Mouse (Mus musculus) stomach, postnatal 0 days (tissue): ENCODE measurements around the gene Agtrap. TPM values are rescaled to one million over a fixed set of nuclear protein-coding genes. Genes with fewer than 3 reads are reported as not detected.

Experiments
- ATAC-seq: fragments of 200-750 bp; cut with Nextera tagmentation; 2 replicates; pipeline ENCODE4 v1.8.0; 2017; ENCODE audit not compliant: low FRiP score, low TSS enrichment
- DNase-seq: peaks from one replicate; pipeline ENCODE4 v3.0.0-alpha.2; 2016; ENCODE audit warnings: low spot score
- H3K27ac ChIP-seq: fragments of 300-500 bp; sonication (generic); replicated peaks from 2 replicates; pipeline ENCODE4 v1.5.1; 2014; ENCODE audit warnings: mild to moderate bottlenecking, control low read depth
- H3K27me3 ChIP-seq: fragments of 300-500 bp; sonication (generic); 2 replicates; pipeline ENCODE4 v1.6.1; 2014; ENCODE audit warnings: low read length; ENCODE audit not compliant: control insufficient read depth, insufficient read depth
- H3K36me3 ChIP-seq: fragments of 300-500 bp; sonication (generic); 2 replicates; pipeline ENCODE4 v1.6.1; 2014; ENCODE audit warnings: low read length, mixed read lengths; ENCODE audit not compliant: control insufficient read depth, insufficient read depth
- H3K4me1 ChIP-seq: fragments of 300-500 bp; sonication (generic); replicated peaks from 2 replicates; pipeline ENCODE4 v1.6.1; 2014; ENCODE audit warnings: antibody characterized with exemption; ENCODE audit not compliant: control insufficient read depth, insufficient read depth
- H3K4me2 ChIP-seq: fragments of 300-500 bp; sonication (generic); replicated peaks from 2 replicates; pipeline ENCODE4 v1.6.1; 2014; ENCODE audit warnings: low read depth, mild to moderate bottlenecking, control low read depth, moderate library complexity
- H3K4me3 ChIP-seq: fragments of 300-500 bp; sonication (generic); 2 replicates; pipeline ENCODE4 v1.5.1; 2014; ENCODE audit warnings: low read depth, low read length, control low read depth
- H3K9ac ChIP-seq: fragments of 300-500 bp; sonication (generic); 2 replicates; pipeline ENCODE4 v1.6.1; 2014; ENCODE audit warnings: mild to moderate bottlenecking, low read length, control low read depth, mixed read lengths
- H3K9me3 ChIP-seq: fragments of 300-500 bp; sonication (generic); 2 replicates; pipeline ENCODE4 v1.6.1; 2016; ENCODE audit warnings: low read length; ENCODE audit not compliant: control insufficient read depth
- CTCF ChIP-seq: IDR thresholded peaks from 2 replicates; pipeline ENCODE4 v1.5.1; 2016; ENCODE audit warnings: antibody characterized with exemption, low read depth, mild to moderate bottlenecking, moderate library complexity
- EP300 ChIP-seq: optimal IDR thresholded peaks from 2 replicates; pipeline ENCODE3; 2016; ENCODE audit warnings: antibody characterized with exemption
- WGBS: fragments of 180-500 bp; shearing (Covaris S2); extraction: QIAGEN DNeasy Blood & Tissue Kit; methylation state at CpG from one replicate; pipeline ENCODE4 v1.1.7; 2014; 5-methylcytosine and 5-hydroxymethylcytosine counted together
- polyA plus RNA-seq: library from polyadenylated mRNA; unstranded; fragments of >200 nt; fragmentation: Nextera tagmentation; extraction: Ambion mirVana; gene quantifications from 2 replicates; pipeline ENCODE4 v1.2.1, GENCODE M21; 2015

Gene Agtrap
- polyA plus RNA-seq, 1 experiment from 2014 or later = 26.9 TPM

- Histone ChIP-seq H3K9me3 (no peaks in the 10 kb centered on the region), H3K27ac (no peak overlapping the region), H3K4me3 (no peak overlapping the region), H3K4me1 (no peaks in the 10 kb centered on the region), H3K36me3 (peaks cover 29% of the 10 kb centered on the region), H3K4me2 (no peak overlapping the region), H3K9ac (no peak overlapping the region), H3K27me3 (no peaks in the 10 kb centered on the region)
- ATAC-seq (no peak), DNase-seq (no peak)
- 85% methylated on average over 9 of the region's 9 CpGs for WGBS
- no peak for TF ChIP-seq CTCF
These were observed 29.5 kb downstream of the Agtrap start for GRCm38 (mm10) chr4:148058218-148058819.

- Histone ChIP-seq H3K36me3 (peaks cover 33% of the 10 kb centered on the region), H3K4me3 (no peak overlapping the region), H3K4me1 (no peaks in the 10 kb centered on the region), H3K27ac (no peak overlapping the region), H3K9ac (no peak overlapping the region), H3K4me2 (no peak overlapping the region), H3K9me3 (no peaks in the 10 kb centered on the region), H3K27me3 (no peaks in the 10 kb centered on the region)
- no peak for TF ChIP-seq EP300
- TF ChIP-seq CTCF = peak; percentile 43
- DNase-seq = no peak
- ATAC-seq = no peak
- 63% methylated on average over 5 of the region's 5 CpGs for WGBS
These were observed 30.1 kb downstream of the Agtrap start for GRCm38 (mm10) chr4:148057661-148058209.

- no peak overlapping the region for H3K9ac ChIP-seq
- TF ChIP-seq EP300 (no peak), CTCF (no peak)
- H3K4me3 ChIP-seq = no peak overlapping the region
- H3K9me3 ChIP-seq = no peaks in the 10 kb centered on the region
- DNase-seq (no peak), ATAC-seq (no peak)
- H3K27me3 ChIP-seq = no peaks in the 10 kb centered on the region
- H3K27ac ChIP-seq = no peak overlapping the region
- 83% methylated on average over 4 of the region's 4 CpGs for WGBS
- H3K4me1 ChIP-seq = no peaks in the 10 kb centered on the region
- no peak overlapping the region for H3K4me2 ChIP-seq
- H3K36me3 ChIP-seq = peaks cover 34% of the 10 kb centered on the region
These were observed 31.0 kb downstream of the Agtrap start for GRCm38 (mm10) chr4:148056801-148057200.

GRCm38 (mm10) chr4:148056246-148056645 is 31.6 kb downstream of the Agtrap start:
- H3K4me1 ChIP-seq = no peaks in the 10 kb centered on the region
- no peak for TF ChIP-seq EP300
- TF ChIP-seq CTCF = no peak
- H3K27ac ChIP-seq = no peak overlapping the region
- no peaks in the 10 kb centered on the region for H3K27me3 ChIP-seq
- ATAC-seq = no peak
- H3K36me3 ChIP-seq = peaks cover 40% of the 10 kb centered on the region
- no peak overlapping the region for H3K4me3 ChIP-seq
- WGBS = 84% methylated on average over 7 of the region's 7 CpGs
- no peak overlapping the region for H3K4me2 ChIP-seq
- H3K9ac ChIP-seq = no peak overlapping the region
- no peak for DNase-seq
- no peaks in the 10 kb centered on the region for H3K9me3 ChIP-seq

- H3K27ac ChIP-seq = no peak overlapping the region
- TF ChIP-seq CTCF (no peak), EP300 (no peak)
- H3K9me3 ChIP-seq = no peaks in the 10 kb centered on the region
- no peaks in the 10 kb centered on the region for H3K27me3 ChIP-seq
- no peaks in the 10 kb centered on the region for H3K4me1 ChIP-seq
- no peak overlapping the region for H3K4me3 ChIP-seq
- H3K4me2 ChIP-seq = no peak overlapping the region
- 91% methylated on average over 21 of the region's 21 CpGs for WGBS
- no peak for ATAC-seq
- no peak overlapping the region for H3K9ac ChIP-seq
- no peak for DNase-seq
- peaks cover 42% of the 10 kb centered on the region for H3K36me3 ChIP-seq
These were observed 32.7 kb downstream of the Agtrap start for GRCm38 (mm10) chr4:148054961-148055695.

- Histone ChIP-seq H3K9me3 (no peaks in the 10 kb centered on the region), H3K4me3 (no peak overlapping the region), H3K4me1 (no peaks in the 10 kb centered on the region), H3K4me2 (no peak overlapping the region), H3K27ac (no peak overlapping the region), H3K36me3 (peaks cover 46% of the 10 kb centered on the region), H3K9ac (no peak overlapping the region), H3K27me3 (no peaks in the 10 kb centered on the region)
- ATAC-seq = no peak
- no peak for DNase-seq
- TF ChIP-seq CTCF (no peak), EP300 (no peak)
- 93% methylated on average over 12 of the region's 12 CpGs for WGBS
These were observed 34.4 kb downstream of the Agtrap start for GRCm38 (mm10) chr4:148053417-148053920.
